Mouse (Mus musculus) forebrain, postnatal 0 days (tissue): Measurements from ENCODE around the gene Usp30. TPM values are rescaled to one million over a fixed set of nuclear protein-coding genes. Genes with fewer than 3 reads are reported as not detected.
A peak's percentile ranks its signal among the peaks of the same experiment; 100 is the strongest.

Source experiments
- ATAC-seq: fragments of 200-750 bp; cut with Nextera tagmentation; 2 replicates; pipeline ENCODE4 v1.8.0; 2017; ENCODE audit warnings: mild to moderate bottlenecking, moderate library complexity
- DNase-seq: peaks from one replicate; pipeline ENCODE4 v3.0.0-alpha.2; 2015
- H3K27ac ChIP-seq: fragments of 300-500 bp; sonication (generic); 2 replicates; pipeline ENCODE4 v1.5.1; 2014; ENCODE audit warnings: low read depth, mild to moderate bottlenecking, antibody characterized with exemption, low read length, moderate library complexity, mixed read lengths
- H3K27me3 ChIP-seq: fragments of 300-500 bp; sonication (generic); 2 replicates; pipeline ENCODE4 v1.6.1; 2014; ENCODE audit warnings: mild to moderate bottlenecking, low read length, mixed read lengths; ENCODE audit not compliant: insufficient read depth
- H3K36me3 ChIP-seq: fragments of 300-500 bp; sonication (generic); 2 replicates; pipeline ENCODE4 v1.6.1; 2014; ENCODE audit warnings: mild to moderate bottlenecking, moderate library complexity; ENCODE audit not compliant: insufficient read depth
- H3K4me1 ChIP-seq: fragments of 300-500 bp; sonication (generic); 2 replicates; pipeline ENCODE4 v1.6.1; 2014; ENCODE audit warnings: antibody characterized with exemption; ENCODE audit not compliant: insufficient read depth
- H3K4me2 ChIP-seq: fragments of 300-500 bp; sonication (generic); 2 replicates; pipeline ENCODE4 v1.6.1; 2014; ENCODE audit warnings: low read depth, mild to moderate bottlenecking, moderate library complexity
- H3K4me3 ChIP-seq: fragments of 300-500 bp; sonication (generic); 2 replicates; pipeline ENCODE4 v1.5.1; 2014; ENCODE audit warnings: low read depth, low read length, mixed read lengths
- H3K9ac ChIP-seq: fragments of 300-500 bp; sonication (generic); 2 replicates; pipeline ENCODE4 v1.6.1; 2014; ENCODE audit warnings: mild to moderate bottlenecking
- H3K9me3 ChIP-seq: fragments of 300-500 bp; sonication (generic); 2 replicates; pipeline ENCODE4 v1.6.1; 2016; ENCODE audit warnings: low read length
- CTCF ChIP-seq: sonication (generic); IDR thresholded peaks from 2 replicates; pipeline ENCODE4 v1.5.1; 2016; ENCODE audit warnings: antibody characterized with exemption, control low read depth, low read depth
- WGBS: fragments of 180-500 bp; shearing (Covaris S2); extraction: QIAGEN DNeasy Blood & Tissue Kit; methylation state at CpG from one replicate; pipeline ENCODE4 v1.1.7; 2014; 5-methylcytosine and 5-hydroxymethylcytosine counted together
- polyA plus RNA-seq: library from polyadenylated mRNA; unstranded; fragments of >200 nt; fragmentation: Nextera tagmentation; extraction: Ambion mirVana; gene quantifications from 2 replicates; pipeline ENCODE4 v1.2.1, GENCODE M21; 2015
- total RNA-seq: library from RNA; depleted of rRNA; stranded (reverse); fragments of >200 nt; gene quantifications from 2 replicates; pipeline ENCODE4 v1.2.3, GENCODE M21; 2014

The Usp30 gene
- total and polyA plus RNA-seq, 2 experiments from 2014 or later = 18.0 to 47.7 TPM

DNA sequence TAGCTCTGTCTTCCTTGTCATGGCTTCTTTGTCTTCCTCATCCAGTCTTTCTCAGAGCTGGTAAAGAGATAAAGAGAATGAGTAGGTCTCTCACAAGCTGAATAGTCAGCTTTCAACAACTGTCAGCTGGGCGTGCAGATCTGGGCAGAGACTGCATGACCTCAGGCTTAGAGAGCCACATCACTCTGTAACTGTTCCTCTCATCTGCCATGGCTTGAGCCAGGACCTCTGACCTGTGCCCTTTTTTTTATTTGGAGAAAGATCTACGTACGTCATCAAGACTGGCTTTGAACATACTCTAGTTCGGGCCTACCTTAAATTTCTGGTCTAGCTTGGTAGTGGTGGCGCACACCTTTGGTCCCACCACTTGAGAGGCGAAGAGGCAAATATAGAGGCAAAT, 67.6 kb downstream of the Usp30 start:
- Histone ChIP-seq H3K4me3 (no peak overlapping the region), H3K4me1 (peaks cover 4% of the 10 kb centered on the region; the same call in 1 of the 2 replicates), H3K9me3 (no peaks in the 10 kb centered on the region), H3K9ac (no peak overlapping the region), H3K27me3 (no peaks in the 10 kb centered on the region), H3K27ac (no peak overlapping the region), H3K36me3 (peaks cover 4% of the 10 kb centered on the region; the same call in 1 of the 2 replicates), H3K4me2 (no peak overlapping the region)
- WGBS = 91% methylated on average over 6 of the region's 6 CpGs
- ATAC-seq = no peak
- no peak for TF ChIP-seq CTCF
- DNase-seq = no peak

- H3K27me3 ChIP-seq = no peaks in the 10 kb centered on the region
- no peaks in the 10 kb centered on the region for H3K9me3 ChIP-seq
- H3K4me3 ChIP-seq = no peak overlapping the region
- ATAC-seq (no peak), DNase-seq (peak; percentile 25)
- TF ChIP-seq CTCF = peak; percentile 62
- 54% methylated on average over 6 of the region's 6 CpGs for WGBS
- no peak overlapping the region for H3K27ac ChIP-seq
- H3K4me1 ChIP-seq = peaks cover 4% of the 10 kb centered on the region; the same call in 1 of the 2 replicates
- H3K9ac ChIP-seq = no peak overlapping the region
- H3K36me3 ChIP-seq = peaks cover 4% of the 10 kb centered on the region; the same call in 1 of the 2 replicates
- no peak overlapping the region for H3K4me2 ChIP-seq
Observed at GRCm38 (mm10) chr5:114134091-114134534, 68.9 kb downstream of the Usp30 start.

GRCm38 (mm10) chr5:114135516-114135915, 70.3 kb downstream of the Usp30 start:
- H3K27ac ChIP-seq = no peak overlapping the region
- H3K4me1 ChIP-seq = peaks cover 4% of the 10 kb centered on the region; the same call in 1 of the 2 replicates
- no peak for DNase-seq
- H3K36me3 ChIP-seq = peaks cover 4% of the 10 kb centered on the region; the same call in 1 of the 2 replicates
- H3K4me2 ChIP-seq = no peak overlapping the region
- no peaks in the 10 kb centered on the region for H3K27me3 ChIP-seq
- no peak for TF ChIP-seq CTCF
- H3K9ac ChIP-seq = no peak overlapping the region
- no peak for ATAC-seq
- WGBS = 91% methylated on average over 10 of the region's 10 CpGs
- no peaks in the 10 kb centered on the region for H3K9me3 ChIP-seq
- no peak overlapping the region for H3K4me3 ChIP-seq

GRCm38 (mm10) chr5:114137481-114138276, 72.4 kb downstream of the Usp30 start:
- Histone ChIP-seq H3K36me3 (peaks cover 4% of the 10 kb centered on the region; the same call in 1 of the 2 replicates), H3K4me2 (no peak overlapping the region), H3K9me3 (no peaks in the 10 kb centered on the region), H3K4me3 (no peak overlapping the region), H3K27me3 (no peaks in the 10 kb centered on the region), H3K4me1 (no peaks in the 10 kb centered on the region), H3K9ac (no peak overlapping the region), H3K27ac (peak overlapping the region; percentile 77; the same call in 1 of the 2 replicates)
- TF ChIP-seq CTCF = no peak
- WGBS = 70% methylated on average over 15 of the region's 15 CpGs
- DNase-seq (no peak), ATAC-seq (no peak)

DNA sequence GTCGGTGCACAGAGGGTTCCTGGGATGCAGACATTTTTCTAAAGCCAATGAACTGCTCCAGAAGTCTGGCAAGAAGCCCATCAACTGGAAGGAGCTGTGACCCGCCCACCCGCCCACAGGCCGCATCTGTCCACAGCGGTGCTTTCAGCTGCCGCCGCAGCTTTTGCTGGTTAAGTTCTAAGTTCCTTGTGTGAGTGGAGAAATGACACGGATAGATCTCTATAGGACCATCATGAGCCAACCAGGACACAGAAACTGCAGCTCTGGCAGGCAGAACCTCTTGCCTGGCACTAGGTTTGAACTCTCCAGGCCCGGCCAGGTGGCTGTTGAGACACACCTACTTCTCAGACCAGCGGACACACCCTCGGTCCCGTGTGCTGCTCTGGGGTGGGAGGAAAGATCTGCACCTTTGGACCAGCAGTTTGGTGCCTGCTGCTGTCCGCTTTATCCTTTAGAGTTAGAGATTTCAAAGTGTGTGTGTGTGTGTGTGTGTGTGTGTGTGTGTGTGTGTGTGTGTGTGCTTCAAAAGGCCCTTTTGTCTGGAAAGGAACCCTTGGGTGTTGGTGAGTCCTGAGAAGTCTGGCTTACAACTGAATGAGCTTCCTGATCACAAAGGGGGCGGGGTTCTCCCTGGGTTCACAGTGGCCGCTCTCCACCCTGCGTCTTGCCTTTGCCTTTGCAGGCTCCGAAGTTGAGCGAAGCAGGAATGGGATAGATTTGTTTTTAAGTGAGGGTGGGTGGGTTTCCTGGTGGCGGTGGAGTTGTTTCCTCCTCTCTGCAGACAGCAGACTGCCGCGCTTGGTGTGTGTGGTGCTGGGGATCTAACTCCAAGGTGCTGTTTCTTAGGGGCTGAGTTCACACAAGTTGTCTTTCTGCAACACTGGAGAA, 73.3 kb downstream of the Usp30 start:
- ATAC-seq = peak; percentile 52
- peak; percentile 36 for DNase-seq

DNA sequence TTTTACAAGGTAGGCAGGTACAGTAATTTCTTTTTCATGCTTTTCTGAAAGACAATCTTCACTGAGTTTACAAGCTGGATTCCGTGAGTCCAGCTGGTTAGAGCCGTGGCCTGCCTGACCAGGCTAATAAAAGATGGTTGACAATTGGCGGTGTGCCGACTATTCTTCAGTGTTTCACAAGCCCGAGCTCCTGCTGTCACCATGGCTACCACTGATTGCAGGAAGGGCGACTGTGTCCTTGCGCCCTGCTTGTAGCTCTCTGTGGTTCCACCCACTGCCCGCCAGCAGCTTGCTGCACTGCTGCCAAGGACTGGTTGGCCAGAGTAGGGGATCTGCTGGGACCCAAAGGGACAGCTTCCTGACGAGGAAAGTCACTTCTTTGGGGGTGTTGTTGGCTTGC, 73.9 kb downstream of the Usp30 start:
- no peaks in the 10 kb centered on the region for H3K4me1 ChIP-seq
- H3K27ac ChIP-seq = peak overlapping the region; percentile 77
- TF ChIP-seq CTCF = no peak
- peak; percentile 82 for DNase-seq
- H3K4me2 ChIP-seq = peak overlapping the region; percentile 15; the same call in 1 of the 2 replicates
- H3K4me3 ChIP-seq = no peak overlapping the region
- peaks cover 4% of the 10 kb centered on the region; the same call in 1 of the 2 replicates for H3K36me3 ChIP-seq
- no peaks in the 10 kb centered on the region for H3K9me3 ChIP-seq
- no peaks in the 10 kb centered on the region for H3K27me3 ChIP-seq
- peak; percentile 92 for ATAC-seq
- WGBS = 10% methylated on average over 9 of the region's 9 CpGs
- no peak overlapping the region for H3K9ac ChIP-seq

More for the DNA sequence above, 73.3 kb downstream of the Usp30 start:
- TF ChIP-seq CTCF = no peak
- H3K4me1 ChIP-seq = no peaks in the 10 kb centered on the region
- H3K36me3 ChIP-seq = peaks cover 4% of the 10 kb centered on the region; the same call in 1 of the 2 replicates
- no peak overlapping the region for H3K4me3 ChIP-seq
- H3K9me3 ChIP-seq = no peaks in the 10 kb centered on the region
- 43% methylated on average over 21 of the region's 21 CpGs for WGBS
- no peaks in the 10 kb centered on the region for H3K27me3 ChIP-seq
- peak overlapping the region; percentile 77 for H3K27ac ChIP-seq
- no peak overlapping the region for H3K9ac ChIP-seq
- peak overlapping the region; percentile 15; the same call in 1 of the 2 replicates for H3K4me2 ChIP-seq
